Mouse (Mus musculus) neural tube, embryonic 14.5 days (tissue): Measurements from ENCODE around the gene Gpr18. TPM values are rescaled to one million over a fixed set of nuclear protein-coding genes. Genes with fewer than 3 reads are reported as not detected.
A peak's percentile ranks its signal among the peaks of the same experiment; 100 is the strongest.
"Not testable (repeated sequence)": the region's sequence is repeated elsewhere in the genome, so short reads cannot be mapped to it uniquely, and the experiment has no call there.

ENCODE experiments used
- ATAC-seq: fragments of 200-750 bp; cut with Nextera tagmentation; 2 replicates; pipeline ENCODE4 v1.8.0; 2017; ENCODE audit warnings: low read depth, mild to moderate bottlenecking, moderate TSS enrichment, moderate library complexity
- H3K27ac ChIP-seq: fragments of 300-500 bp; sonication (generic); 2 replicates; pipeline ENCODE4 v1.5.1; 2014; ENCODE audit warnings: low read depth, mild to moderate bottlenecking, control low read depth, low read length, moderate library complexity, mixed read lengths
- H3K27me3 ChIP-seq: fragments of 300-500 bp; sonication (generic); 2 replicates; pipeline ENCODE4 v1.6.1; 2014; ENCODE audit warnings: low read length; ENCODE audit not compliant: control insufficient read depth, insufficient read depth
- H3K36me3 ChIP-seq: fragments of 300-500 bp; sonication (generic); 2 replicates; pipeline ENCODE4 v1.6.1; 2014; ENCODE audit warnings: low read length, mixed read lengths; ENCODE audit not compliant: control insufficient read depth, insufficient read depth
- H3K4me1 ChIP-seq: fragments of 300-500 bp; sonication (generic); 2 replicates; pipeline ENCODE4 v1.6.1; 2014; ENCODE audit warnings: low read length; ENCODE audit not compliant: control insufficient read depth, insufficient read depth
- H3K4me2 ChIP-seq: fragments of 300-500 bp; sonication (generic); 2 replicates; pipeline ENCODE4 v1.6.1; 2014; ENCODE audit warnings: mild to moderate bottlenecking, low read depth, low read length, control low read depth
- H3K4me3 ChIP-seq: fragments of 300-500 bp; sonication (generic); 2 replicates; pipeline ENCODE4 v1.5.1; 2014; ENCODE audit warnings: low read depth, low read length, control low read depth, mixed read lengths
- H3K9ac ChIP-seq: fragments of 300-500 bp; sonication (generic); replicated peaks from 2 replicates; pipeline ENCODE4 v1.6.1; 2014; ENCODE audit warnings: low read depth, mild to moderate bottlenecking, control low read depth, low read length, mixed read lengths
- H3K9me3 ChIP-seq: fragments of 300-500 bp; sonication (generic); 2 replicates; pipeline ENCODE4 v1.6.1; 2016; ENCODE audit warnings: low read length; ENCODE audit not compliant: control insufficient read depth
- WGBS: fragments of 180-500 bp; shearing (Covaris S2); extraction: QIAGEN DNeasy Blood & Tissue Kit; methylation state at CpG from one replicate; pipeline ENCODE4 v1.1.7; 2014; 5-methylcytosine and 5-hydroxymethylcytosine counted together
- polyA plus RNA-seq: library from polyadenylated mRNA; unstranded; fragments of >200 nt; fragmentation: Nextera tagmentation; extraction: Ambion mirVana; gene quantifications from 2 replicates; pipeline ENCODE4 v1.2.1, GENCODE M21; 2014

Gpr18 gene
- polyA plus RNA-seq, 1 experiment from 2014 or later = 0.54 TPM

GRCm38 (mm10) chr14:121879266-121879840 lies 36.2 kb downstream of the Gpr18 start:
- peak overlapping the region; percentile 84 for H3K4me2 ChIP-seq
- H3K4me3 ChIP-seq = peak overlapping the region; percentile 69
- no peaks in the 10 kb centered on the region for H3K36me3 ChIP-seq
- no peaks in the 10 kb centered on the region for H3K27me3 ChIP-seq
- peak overlapping the region; percentile 92 for H3K9ac ChIP-seq
- peaks cover 14% of the 10 kb centered on the region for H3K4me1 ChIP-seq
- 18% methylated on average over 16 of the region's 16 CpGs for whole genome bisulfite sequencing
- H3K9me3 ChIP-seq = no peaks in the 10 kb centered on the region
- no peak overlapping the region for H3K27ac ChIP-seq
- ATAC-seq = no peak

- peak overlapping the region; percentile 58 for H3K27ac ChIP-seq
- H3K4me3 ChIP-seq = peak overlapping the region; percentile 69
- H3K9me3 ChIP-seq = no peaks in the 10 kb centered on the region
- H3K27me3 ChIP-seq = no peaks in the 10 kb centered on the region
- peaks cover 14% of the 10 kb centered on the region for H3K4me1 ChIP-seq
- peak; percentile 66; the same call in 1 of the 2 replicates for ATAC-seq
- 0% methylated on average over 21 of the region's 27 CpGs for WGBS
- no peaks in the 10 kb centered on the region for H3K36me3 ChIP-seq
- peak overlapping the region; percentile 84 for H3K4me2 ChIP-seq
- H3K9ac ChIP-seq = peak overlapping the region; percentile 92
Observed at GRCm38 (mm10) chr14:121878859-121879206, 36.7 kb downstream of the Gpr18 start.

GRCm38 (mm10) chr14:121878176-121878858 lies 37.3 kb downstream of the Gpr18 start, which contains the start of gene Ubac2:
Gene Ubac2 (plus strand): TSS chr14:121878620.
- Histone ChIP-seq H3K4me1 (peaks cover 14% of the 10 kb centered on the region), H3K27ac (peak within 1 kb of the TSS; percentile 86), H3K36me3 (no peaks in the 10 kb centered on the region), H3K9me3 (no peaks in the 10 kb centered on the region), H3K9ac (peak within 1 kb of the TSS; percentile 92), H3K4me3 (peak within 1 kb of the TSS; percentile 69), H3K27me3 (no peaks in the 10 kb centered on the region), H3K4me2 (peak within 1 kb of the TSS; percentile 84)
- WGBS = under 1% methylated on average over 60 of the region's 61 CpGs
- peak; percentile 98 for ATAC-seq

- no peak for ATAC-seq
- Histone ChIP-seq H3K4me1 (peaks cover 14% of the 10 kb centered on the region), H3K9ac (peak overlapping the region; percentile 92), H3K4me2 (peak overlapping the region; percentile 58), H3K27me3 (no peaks in the 10 kb centered on the region), H3K9me3 (no peaks in the 10 kb centered on the region), H3K4me3 (peak overlapping the region; percentile 69), H3K36me3 (no peaks in the 10 kb centered on the region), H3K27ac (no peak overlapping the region; the same call in 1 of the 2 replicates)
- 37% methylated on average over 8 of the region's 8 CpGs for WGBS
Observed at GRCm38 (mm10) chr14:121877640-121878039, 37.9 kb downstream of the Gpr18 start.

- no peak for ATAC-seq
- Histone ChIP-seq H3K4me1 (peaks cover 14% of the 10 kb centered on the region), H3K36me3 (no peaks in the 10 kb centered on the region), H3K4me3 (no peak overlapping the region), H3K27me3 (no peaks in the 10 kb centered on the region), H3K9ac (no peak overlapping the region), H3K4me2 (no peak overlapping the region), H3K9me3 (no peaks in the 10 kb centered on the region), H3K27ac (no peak overlapping the region)
- 92% methylated on average over 2 of the region's 2 CpGs for WGBS
Observed at GRCm38 (mm10) chr14:121876860-121877259, 38.7 kb downstream of the Gpr18 start.

- not testable (repeated sequence) for H3K27ac ChIP-seq
Observed at GRCm38 (mm10) chr14:121876190-121876589, 39.4 kb downstream of the Gpr18 start.

GRCm38 (mm10) chr14:121873646-121874045 lies 41.9 kb downstream of the Gpr18 start:
- H3K36me3 ChIP-seq = no peaks in the 10 kb centered on the region
- H3K9me3 ChIP-seq = no peaks in the 10 kb centered on the region
- H3K4me3 ChIP-seq = no peak overlapping the region
- WGBS = 88% methylated on average over 4 of the region's 4 CpGs
- no peak overlapping the region for H3K27ac ChIP-seq
- no peak for ATAC-seq
- H3K4me1 ChIP-seq = 0 out of 2 replicates have a peak, but pooled peaks cover 2% of the 10 kb centered on the region
- H3K4me2 ChIP-seq = no peak overlapping the region
- H3K9ac ChIP-seq = no peak overlapping the region
- no peaks in the 10 kb centered on the region for H3K27me3 ChIP-seq

More at GRCm38 (mm10) chr14:121876190-121876589, 39.4 kb downstream of the Gpr18 start:
- not testable (repeated sequence) for H3K4me2 ChIP-seq, H3K9me3 ChIP-seq, H3K27me3 ChIP-seq, H3K36me3 ChIP-seq, ATAC-seq, H3K4me3 ChIP-seq, H3K9ac ChIP-seq
- peaks cover 14% of the 10 kb centered on the region for H3K4me1 ChIP-seq
- WGBS = 65% methylated on average over 2 of the region's 2 CpGs

- H3K36me3 ChIP-seq = no peaks in the 10 kb centered on the region
- no peak overlapping the region for H3K4me2 ChIP-seq
- 81% methylated on average over 2 of the region's 2 CpGs for WGBS
- H3K27me3 ChIP-seq = no peaks in the 10 kb centered on the region
- no peaks in the 10 kb centered on the region for H3K9me3 ChIP-seq
- H3K9ac ChIP-seq = no peak overlapping the region
- no peak for ATAC-seq
- H3K4me3 ChIP-seq = no peak overlapping the region
- no peak overlapping the region for H3K27ac ChIP-seq
- 0 out of 2 replicates have a peak, but pooled peaks cover 2% of the 10 kb centered on the region for H3K4me1 ChIP-seq
Observed at GRCm38 (mm10) chr14:121873172-121873571, 42.4 kb downstream of the Gpr18 start.

- Histone ChIP-seq H3K9me3 (no peaks in the 10 kb centered on the region), H3K36me3 (no peaks in the 10 kb centered on the region), H3K9ac (no peak overlapping the region), H3K4me3 (no peak overlapping the region), H3K4me2 (no peak overlapping the region), H3K27me3 (no peaks in the 10 kb centered on the region), H3K27ac (no peak overlapping the region), H3K4me1 (0 out of 2 replicates have a peak, but pooled peaks cover 2% of the 10 kb centered on the region)
- WGBS = 91% methylated on average over 1 of the region's 1 CpGs
- no peak for ATAC-seq
Observed at GRCm38 (mm10) chr14:121872760-121873159, 42.8 kb downstream of the Gpr18 start.
